Mouse (Mus musculus) forebrain, embryonic 15.5 days (tissue): Measurements from ENCODE around the gene Cyp2d9. TPM values are rescaled to one million over a fixed set of nuclear protein-coding genes. Genes with fewer than 3 reads are reported as not detected.
"Not testable (repeated sequence)": the region's sequence is repeated elsewhere in the genome, so short reads cannot be mapped to it uniquely, and the experiment has no call there.

ENCODE experiments used
- ATAC-seq: fragments of 200-750 bp; cut with Nextera tagmentation; replicated peaks from 2 replicates; pipeline ENCODE4 v1.8.0; 2017; ENCODE audit warnings: mild to moderate bottlenecking, moderate TSS enrichment, moderate library complexity
- H3K27ac ChIP-seq: fragments of 300-500 bp; sonication (generic); replicated peaks from 2 replicates; pipeline ENCODE4 v1.5.1; 2015; ENCODE audit warnings: mild to moderate bottlenecking, inconsistent platforms
- H3K27me3 ChIP-seq: fragments of 300-500 bp; sonication (generic); 2 replicates; pipeline ENCODE4 v1.6.1; 2015; ENCODE audit warnings: inconsistent platforms
- H3K36me3 ChIP-seq: fragments of 300-500 bp; sonication (generic); 2 replicates; pipeline ENCODE4 v1.6.1; 2015; ENCODE audit warnings: mild to moderate bottlenecking, inconsistent platforms
- H3K4me1 ChIP-seq: fragments of 300-500 bp; sonication (generic); 2 replicates; pipeline ENCODE4 v1.6.1; 2015; ENCODE audit warnings: inconsistent platforms
- H3K4me2 ChIP-seq: fragments of 300-500 bp; sonication (generic); replicated peaks from 2 replicates; pipeline ENCODE4 v1.6.1; 2015; ENCODE audit warnings: mild to moderate bottlenecking, inconsistent platforms
- H3K4me3 ChIP-seq: fragments of 300-500 bp; sonication (generic); 2 replicates; pipeline ENCODE4 v1.5.1; 2015; ENCODE audit warnings: mild to moderate bottlenecking, inconsistent platforms
- H3K9ac ChIP-seq: fragments of 300-500 bp; sonication (generic); replicated peaks from 2 replicates; pipeline ENCODE4 v1.6.1; 2015; ENCODE audit warnings: mild to moderate bottlenecking, inconsistent platforms
- H3K9me3 ChIP-seq: fragments of 300-500 bp; sonication (generic); 2 replicates; pipeline ENCODE4 v1.6.1; 2016; ENCODE audit warnings: inconsistent platforms
- WGBS: fragments of 180-500 bp; shearing (Covaris S2); methylation state at CpG from one replicate; pipeline ENCODE4 v1.1.7; 2015; ENCODE audit warnings: mixed read lengths; 5-methylcytosine and 5-hydroxymethylcytosine counted together
- microRNA-seq: library from miRNA; unstranded; fragments of <30 nt; microRNA quantifications from one replicate; pipeline ENCODE4, GENCODE M21; 2016
- polyA plus RNA-seq: library from polyadenylated mRNA; unstranded; fragments of >200 nt; fragmentation: Nextera tagmentation; extraction: Ambion mirVana; gene quantifications from 2 replicates; pipeline ENCODE4 v1.2.1, GENCODE M21; 2015

Cyp2d9 gene
- polyA plus RNA-seq, 1 experiment from 2014 or later: not detected

DNA sequence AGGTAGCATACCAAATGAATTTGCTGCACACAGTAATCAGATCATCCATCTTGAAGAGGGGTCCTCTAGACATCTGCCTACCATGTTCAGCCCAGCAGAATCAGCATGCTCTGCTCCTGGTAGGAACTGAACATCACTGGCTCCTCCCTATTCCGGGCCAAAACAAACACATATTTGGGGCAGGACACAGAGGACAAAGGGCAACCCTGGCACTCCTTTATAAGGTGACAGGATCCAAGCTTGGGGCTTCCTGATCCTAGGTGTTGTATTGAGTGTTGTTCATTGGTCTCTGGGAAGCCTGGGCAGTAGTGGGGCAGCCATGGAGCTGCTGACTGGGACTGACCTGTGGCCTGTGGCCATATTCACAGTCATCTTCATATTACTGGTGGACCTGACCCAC lies 18.9 kb downstream of the Cyp2d9 start:
- ATAC-seq: not testable (repeated sequence)
- 85% methylated on average over 1 of the region's 1 CpGs for WGBS

DNA sequence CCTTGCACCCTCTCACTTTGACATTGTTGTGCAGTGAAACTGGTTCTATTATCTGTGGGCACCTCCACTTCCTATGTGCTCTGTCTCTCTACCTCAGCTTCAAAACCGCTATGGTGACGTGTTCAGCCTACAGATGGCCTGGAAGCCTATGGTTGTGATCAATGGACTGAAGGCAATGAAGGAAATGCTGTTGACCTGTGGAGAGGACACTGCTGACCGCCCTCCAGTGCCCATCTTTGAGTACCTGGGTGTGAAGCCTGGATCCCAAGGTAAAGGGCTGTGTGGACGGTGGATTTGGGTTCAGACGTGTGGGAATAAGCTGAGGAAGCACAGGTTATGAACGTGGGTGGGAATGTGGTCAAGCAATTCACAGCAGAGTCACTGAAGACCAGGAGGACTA lies 20.3 kb downstream of the Cyp2d9 start:
- not testable (repeated sequence) for H3K4me1 ChIP-seq, H3K27ac ChIP-seq, ATAC-seq, H3K4me2 ChIP-seq, H3K9ac ChIP-seq, H3K9me3 ChIP-seq, H3K36me3 ChIP-seq, H3K4me3 ChIP-seq, H3K27me3 ChIP-seq
- 87% methylated on average over 6 of the region's 6 CpGs for WGBS

More for the DNA sequence above, 18.9 kb downstream of the Cyp2d9 start:
- H3K9ac ChIP-seq, H3K9me3 ChIP-seq, H3K27ac ChIP-seq, H3K4me2 ChIP-seq, H3K27me3 ChIP-seq, H3K4me3 ChIP-seq, H3K4me1 ChIP-seq, H3K36me3 ChIP-seq: not testable (repeated sequence)

DNA sequence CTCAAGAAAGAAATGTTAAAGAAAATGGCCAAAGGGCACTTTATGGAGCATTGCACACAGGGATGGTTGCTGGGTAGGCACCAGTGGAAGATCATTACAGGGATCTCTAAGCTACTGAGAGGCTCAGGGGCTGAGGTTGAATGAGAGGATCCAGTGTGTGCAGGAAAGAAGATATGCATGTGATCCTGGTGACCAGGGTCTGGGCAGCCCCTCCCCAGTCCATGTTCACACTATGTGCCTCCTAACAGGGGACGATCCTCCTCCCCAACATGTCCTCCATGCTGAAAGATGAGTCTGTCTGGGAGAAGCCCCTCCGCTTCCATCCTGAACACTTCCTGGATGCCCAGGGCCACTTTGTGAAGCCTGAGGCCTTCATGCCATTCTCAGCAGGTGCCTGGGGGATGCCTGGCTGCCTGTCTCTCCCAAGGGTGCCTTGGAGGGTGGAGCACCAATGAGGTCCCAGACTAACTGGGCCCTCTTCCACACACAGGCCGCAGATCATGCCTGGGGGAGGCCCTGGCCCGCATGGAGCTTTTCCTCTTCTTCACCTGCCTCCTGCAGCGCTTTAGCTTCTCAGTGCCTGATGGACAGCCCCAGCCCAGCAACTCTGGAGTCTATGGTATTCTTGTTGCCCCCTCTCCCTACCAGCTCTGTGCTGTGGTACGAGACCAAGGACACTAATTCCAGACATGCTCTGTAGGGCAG lies 23.0 kb downstream of the Cyp2d9 start:
- H3K4me3 ChIP-seq, H3K4me2 ChIP-seq, H3K9ac ChIP-seq, H3K27ac ChIP-seq, H3K9me3 ChIP-seq, ATAC-seq, H3K36me3 ChIP-seq, H3K27me3 ChIP-seq, H3K4me1 ChIP-seq: not testable (repeated sequence)
- WGBS: 91% methylated on average over 6 of the region's 6 CpGs

DNA sequence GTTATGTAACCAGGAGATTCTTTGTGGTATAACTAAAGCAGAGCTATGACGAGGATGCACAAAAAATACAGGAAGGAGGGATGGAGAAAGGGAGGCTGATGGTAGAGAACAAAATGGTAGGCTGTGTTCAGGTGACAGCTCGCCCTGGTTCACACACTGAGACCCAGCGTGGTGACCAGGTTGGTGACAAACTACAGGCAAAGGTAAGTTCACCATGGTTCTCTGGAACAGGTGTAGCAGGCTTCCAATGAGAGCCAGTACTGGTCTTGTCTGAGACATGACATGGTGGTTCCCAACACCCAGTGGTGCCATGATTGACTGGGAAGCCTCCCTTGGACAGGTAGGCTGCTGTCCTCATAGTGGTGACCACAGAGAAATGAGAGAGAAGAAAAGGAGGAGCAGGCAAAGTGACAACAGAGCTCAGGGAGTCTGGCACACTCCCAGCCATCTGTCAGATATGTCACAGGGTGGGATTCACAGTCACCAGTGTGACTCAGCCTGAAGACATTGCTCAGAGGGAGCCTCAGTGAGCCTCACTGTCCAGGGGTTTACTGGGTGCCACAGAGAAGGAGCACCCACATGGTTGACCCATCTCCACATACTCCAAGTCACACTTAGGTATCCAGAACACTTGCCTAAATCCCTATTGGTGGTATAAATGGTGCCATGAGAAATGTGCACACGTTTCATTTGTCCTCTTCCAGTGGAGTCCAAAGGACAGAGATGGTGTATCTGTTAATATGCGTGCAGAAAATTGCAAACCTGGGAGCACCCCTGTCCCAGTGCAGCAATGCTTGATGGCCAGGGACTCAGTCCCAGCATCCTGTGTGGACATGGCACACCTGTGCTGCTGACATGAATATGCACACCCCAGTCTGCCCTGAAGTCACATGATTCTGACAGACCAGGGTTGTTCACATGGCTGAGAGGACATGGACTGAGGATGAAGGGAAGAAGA lies 24.1 kb downstream of the Cyp2d9 start:
- H3K4me2 ChIP-seq: no peak overlapping the region
- no peaks in the 10 kb centered on the region for H3K27me3 ChIP-seq
- H3K36me3 ChIP-seq: no peaks in the 10 kb centered on the region
- no peak overlapping the region for H3K4me3 ChIP-seq
- H3K9me3 ChIP-seq: no peaks in the 10 kb centered on the region
- H3K27ac ChIP-seq: no peak overlapping the region
- H3K9ac ChIP-seq: no peak overlapping the region
- WGBS: 76% methylated on average over 5 of the region's 5 CpGs
- no peaks in the 10 kb centered on the region for H3K4me1 ChIP-seq
- ATAC-seq: no peak

DNA sequence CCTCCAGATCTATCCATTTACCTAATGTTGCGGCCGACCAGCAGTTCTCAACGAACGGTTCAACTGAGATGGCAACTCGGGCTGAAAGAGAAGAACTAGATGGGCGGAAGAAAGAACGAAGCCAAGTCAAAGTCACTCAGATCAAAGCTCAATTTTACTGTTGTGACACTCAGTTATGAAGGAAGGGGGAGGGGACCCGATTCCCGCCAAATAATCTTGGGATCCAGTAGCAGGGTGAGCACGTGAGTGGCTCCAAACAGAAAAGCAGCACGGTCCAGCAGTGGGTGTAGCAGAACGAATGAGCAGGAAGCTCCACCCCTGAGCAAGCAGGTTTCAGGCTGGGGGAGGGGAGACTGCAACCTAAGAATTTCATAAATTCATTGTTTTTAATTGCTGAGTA lies 26.0 kb downstream of the Cyp2d9 start:
- WGBS: 85% methylated on average over 12 of the region's 12 CpGs
- H3K9ac ChIP-seq, H3K4me2 ChIP-seq, H3K9me3 ChIP-seq, H3K27me3 ChIP-seq, ATAC-seq, H3K27ac ChIP-seq, H3K4me3 ChIP-seq, H3K4me1 ChIP-seq, H3K36me3 ChIP-seq: not testable (repeated sequence)

DNA sequence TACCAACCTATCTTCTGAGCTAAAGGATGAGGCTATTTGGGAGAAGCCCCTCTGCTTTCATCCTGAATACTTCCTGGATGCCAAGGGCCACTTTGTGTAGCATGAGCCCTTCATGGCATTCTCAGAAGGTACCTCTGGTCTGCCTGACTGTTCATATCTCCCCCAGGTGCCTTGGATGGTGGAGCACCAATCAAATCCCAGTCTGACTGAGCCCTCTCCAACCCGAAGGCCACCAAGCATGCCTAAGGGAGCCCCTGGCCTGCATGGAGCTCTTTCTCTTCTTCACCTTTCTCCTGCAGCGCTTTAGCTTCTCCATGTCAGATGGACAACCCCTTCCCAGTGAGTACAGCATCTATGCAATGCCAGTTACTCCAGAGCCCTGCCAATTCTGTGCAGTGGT lies 31.5 kb downstream of the Cyp2d9 start:
- no peak overlapping the region for H3K4me2 ChIP-seq
- no peaks in the 10 kb centered on the region for H3K36me3 ChIP-seq
- ATAC-seq: no peak
- no peak overlapping the region for H3K9ac ChIP-seq
- H3K27ac ChIP-seq: no peak overlapping the region
- H3K9me3 ChIP-seq: no peaks in the 10 kb centered on the region
- no peaks in the 10 kb centered on the region for H3K27me3 ChIP-seq
- 80% methylated on average over 2 of the region's 2 CpGs for WGBS
- H3K4me1 ChIP-seq: no peaks in the 10 kb centered on the region
- no peak overlapping the region for H3K4me3 ChIP-seq

DNA sequence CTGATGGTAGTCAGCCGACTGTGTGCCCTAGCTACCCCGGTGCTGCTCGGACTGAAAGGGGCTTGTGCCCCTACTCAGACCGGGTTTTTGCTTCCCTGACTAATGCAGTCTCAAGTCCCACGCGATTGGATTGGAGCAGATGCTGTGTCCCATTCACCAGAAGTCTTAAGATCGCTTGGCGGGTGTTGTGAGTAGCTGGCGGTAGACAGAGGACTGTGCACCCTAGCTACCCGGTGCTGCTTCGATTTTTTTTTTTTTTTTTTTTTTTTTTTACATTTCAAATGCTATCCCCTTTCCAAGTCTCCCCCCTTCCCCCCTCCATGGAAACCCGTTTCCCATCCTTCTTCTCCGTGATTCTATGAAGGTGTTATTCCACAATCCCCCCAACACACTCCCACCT lies 61.0 kb downstream of the Cyp2d9 start:
- WGBS: 70% methylated on average over 12 of the region's 13 CpGs
- H3K27me3 ChIP-seq, ATAC-seq: not testable (repeated sequence)

More for the DNA sequence above, 61.0 kb downstream of the Cyp2d9 start:
- not testable (repeated sequence) for H3K9me3 ChIP-seq, H3K36me3 ChIP-seq, H3K9ac ChIP-seq, H3K4me1 ChIP-seq, H3K27ac ChIP-seq, H3K4me2 ChIP-seq, H3K4me3 ChIP-seq

Small RNA genes within 50 kb of the gene (microRNA-seq; reads per million reads assigned to microRNA genes)
- gene Gm25990 (not detected), gene Gm27331 (not detected), gene Gm27622 (not detected), gene Gm27825 (not detected), gene Mir7684 (not detected)

Other genes starting within 250 kb of the Cyp2d9 start
- gene Shisa8, start 220.6 kb upstream of the Cyp2d9 start, polyA plus RNA-seq: 0.27 and 0.69 TPM in 2 replicates
- gene Tnfrsf13c, start 209.1 kb upstream of the Cyp2d9 start, polyA plus RNA-seq: 0.11 and 0.37 TPM in 2 replicates
- 38.9 and 45.6 TPM in 2 replicates for gene Cenpm, start 188.7 kb upstream of the Cyp2d9 start, polyA plus RNA-seq
- 13.5 and 14.7 TPM in 2 replicates for gene 1500009C09Rik, start 181.0 kb upstream of the Cyp2d9 start, polyA plus RNA-seq
- 450 and 460 TPM in 2 replicates for gene Sept3, start 158.5 kb upstream of the Cyp2d9 start, polyA plus RNA-seq
- 0.15 TPM in 1 of 2 replicates, not detected in the other for gene Wbp2nl, start 134.5 kb upstream of the Cyp2d9 start, polyA plus RNA-seq
- 23.2 and 23.9 TPM in 2 replicates for gene Naga, start 94.5 kb upstream of the Cyp2d9 start, polyA plus RNA-seq
- gene Pheta2, start 94.5 kb upstream of the Cyp2d9 start, polyA plus RNA-seq: 1.4 and 1.5 TPM in 2 replicates
- 292 and 313 TPM in 2 replicates for gene Smdt1, start 94.5 kb upstream of the Cyp2d9 start, polyA plus RNA-seq
- gene Ndufa6, start 79.1 kb upstream of the Cyp2d9 start, polyA plus RNA-seq: 322 and 334 TPM in 2 replicates
- 1.9 and 2.7 TPM in 2 replicates for gene Cyp2d22, start 53.2 kb upstream of the Cyp2d9 start, polyA plus RNA-seq
- gene Cyp2d11, start 39.4 kb upstream of the Cyp2d9 start, polyA plus RNA-seq: not detected in 2 replicates
- 0.46 TPM in 1 of 2 replicates, not detected in the other for gene Cyp2d10, start 26.2 kb upstream of the Cyp2d9 start, polyA plus RNA-seq
- gene Cyp2d12, start 121.6 kb downstream of the Cyp2d9 start, polyA plus RNA-seq: not detected in 2 replicates
- gene Cyp2d34, start 187.5 kb downstream of the Cyp2d9 start, polyA plus RNA-seq: not detected in 2 replicates